27 mouse cellular contexts compared by ENCODE assay signal in the genomic region with DNA sequence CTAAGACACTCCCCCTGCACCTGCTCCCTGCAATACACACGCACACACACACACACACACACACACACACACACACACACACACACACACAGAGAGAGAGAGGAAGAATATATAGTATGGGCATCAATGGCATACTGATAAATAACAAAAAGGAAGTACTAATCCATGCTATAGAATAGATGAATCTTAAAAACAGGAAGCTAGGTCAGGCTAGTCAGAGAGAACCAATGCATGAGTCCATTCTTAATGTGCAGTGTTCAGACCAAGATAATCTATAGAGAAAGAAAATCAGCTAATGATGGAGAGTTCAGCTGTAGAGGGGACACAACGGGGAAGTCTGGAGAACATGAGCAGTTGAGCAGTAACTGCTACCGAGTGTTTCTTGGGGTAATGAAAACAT. TPM values are rescaled to one million over a fixed set of nuclear protein-coding genes. Genes with fewer than 3 reads are reported as not detected.
"Had no signal": no experiment of that assay in that cellular context is flagged by ENCODE, and none has a peak within 500 bp of the region (broad histone marks: within the 10 kb centered on the region; RNA-seq: fewer than 3 reads in every experiment).

No protein-coding gene starts in this region.

- H3K36me3 ChIP-seq: liver, embryonic 13.5 days; neural tube, embryonic 12.5 days; neural tube, embryonic 15.5 days had no signal

- H3K4me3 ChIP-seq: left cerebral cortex, adult 2 months; liver, embryonic 13.5 days; neural tube, embryonic 12.5 days; neural tube, embryonic 15.5 days had no signal

- ATAC-seq: lung, postnatal 0 days had no signal

- H3K4me2 ChIP-seq: liver, embryonic 13.5 days; lung, embryonic 14.5 days; midbrain, embryonic 11.5 days; neural tube, embryonic 12.5 days; neural tube, embryonic 15.5 days had no signal

- DNase-seq: kidney, adult 18-20 months; kidney, adult 9 months; kidney, postnatal 25 days; layer of hippocampus, postnatal 36 days; liver, embryonic 13.5 days; lung, embryonic 14.5 days; midbrain, embryonic 14.5 days; retina, postnatal 1 day; right cerebral cortex, postnatal 25 days; spleen, adult 18-20 months; thymus, adult 18-20 months; thymus, postnatal 4 days had no signal

- H3K9me3 ChIP-seq: liver, embryonic 13.5 days; neural tube, embryonic 12.5 days; neural tube, embryonic 15.5 days had no signal

- H3K27ac ChIP-seq: kidney, postnatal 0 days; left cerebral cortex, adult 2 months; liver, embryonic 13.5 days; macrophage; neural tube, embryonic 12.5 days; neural tube, embryonic 15.5 days had no signal

- H3K27me3 ChIP-seq: liver, embryonic 13.5 days; neural tube, embryonic 12.5 days; neural tube, embryonic 15.5 days had no signal

- H3K4me1 ChIP-seq: neural tube, embryonic 12.5 days; neural tube, embryonic 15.5 days had no signal

- H3K9ac ChIP-seq: liver, embryonic 13.5 days; lung, embryonic 14.5 days; neural tube, embryonic 12.5 days; neural tube, embryonic 15.5 days had no signal

RNA-seq across cellular contexts. Expression of gene Il5ra, which starts 9.5 kb away (rescaled TPM):
- total RNA-seq: layer of hippocampus, adult 8-10 months; layer of hippocampus, postnatal 10 days; layer of hippocampus, postnatal 36 days; left cerebral cortex, adult 2 months; left cerebral cortex, postnatal 10 days; left cerebral cortex, postnatal 36 days; megakaryocyte-erythroid progenitor cell, adult 5-6 weeks; midbrain, postnatal 0 days had no signal
- polyA plus RNA-seq: limb, embryonic 11.5 days; liver, adult 2 months; lung, embryonic 14.5 days; lung, postnatal 0 days; midbrain, embryonic 11.5 days; midbrain, embryonic 14.5 days; neural tube, embryonic 12.5 days had no signal
